Mouse (Mus musculus) left cerebral cortex, adult 18-20 months (tissue): ENCODE measurements around the gene Ankrd39. TPM values are rescaled to one million over a fixed set of nuclear protein-coding genes. Genes with fewer than 3 reads are reported as not detected.
A peak's percentile ranks its signal among the peaks of the same experiment; 100 is the strongest.

ENCODE experiments used
- DNase-seq, 2 experiments: peaks; one replicate each; pipeline ENCODE4 v3.0.0; 2021 to 2022; ENCODE audit warnings: low spot score in 2 of 2, mixed read lengths in 1 of 2
- microRNA-seq, 2 experiments: library from miRNA; unstranded; fragments of <30 nt; microRNA quantifications; one replicate each; pipeline ENCODE4 v1.2.0; 2021
- total RNA-seq, 2 experiments: library from RNA; stranded (reverse); gene quantifications; 2 replicates each; pipeline ENCODE4 v1.2.3; 2021

Gene Ankrd39
- total RNA-seq, 2 experiments from 2014 or later = 11.5 to 11.9 TPM

- peak in 1 of 2 experiments; percentile 22 for DNase-seq
Measured at GRCm38 (mm10) chr1:36496719-36497118, 50.5 kb downstream of the Ankrd39 start.

- no peak for DNase-seq
Measured at GRCm38 (mm10) chr1:36493299-36493698, 53.9 kb downstream of the Ankrd39 start.

GRCm38 (mm10) chr1:36492416-36493139 is 54.7 kb downstream of the Ankrd39 start:
- no peak for DNase-seq

- no peak for DNase-seq
Measured at GRCm38 (mm10) chr1:36489661-36490060, 57.6 kb downstream of the Ankrd39 start.

Small RNA genes within 50 kb of the gene (microRNA-seq; reads per million reads assigned to microRNA genes)
- gene Gm47280 = 0 reads per million in 2 experiments

Other genes starting within 250 kb of the Ankrd39 start
- 10 to 100 TPM; 15.6 to 18.1 TPM for gene Arid5a, start 239.7 kb downstream of the Ankrd39 start, total RNA-seq
- 10 to 100 TPM; 76.6 TPM for gene Kansl3, start 178.3 kb downstream of the Ankrd39 start, total RNA-seq
- gene Fer1l5, start 175.2 kb downstream of the Ankrd39 start, total RNA-seq = not detected
- gene Lman2l, start 102.2 kb downstream of the Ankrd39 start, total RNA-seq = 10 to 100 TPM; 44.3 to 44.8 TPM
- gene Cnnm4, start 75.8 kb downstream of the Ankrd39 start, total RNA-seq = 10 to 100 TPM; 12.4 TPM
- gene Cnnm3, start 35.6 kb downstream of the Ankrd39 start, total RNA-seq = 10 to 100 TPM; 31.7 to 34.6 TPM
- 1 to 10 TPM; 5.4 to 5.9 TPM for gene Ankrd23, start 10.6 kb downstream of the Ankrd39 start, total RNA-seq
- gene Gm42417, start 8.0 kb downstream of the Ankrd39 start, total RNA-seq = under 1 TPM in 1 of 2 experiments, not detected in 1; 0.77 TPM
- gene Sema4c, start 10.9 kb upstream of the Ankrd39 start, total RNA-seq = 10 to 100 TPM; 20.5 to 21.0 TPM
- gene Fam178b, start 135.7 kb upstream of the Ankrd39 start, total RNA-seq = not detected
- 100 to 1,000 TPM; 586 to 651 TPM for gene Cox5b, start 144.0 kb upstream of the Ankrd39 start, total RNA-seq
- 1 to 10 TPM in 1 of 2 experiments, not detected in 1; 1.5 TPM for gene 4933424G06Rik, start 162.7 kb upstream of the Ankrd39 start, total RNA-seq
- gene Actr1b, start 167.0 kb upstream of the Ankrd39 start, total RNA-seq = 100 to 1,000 TPM; 338 to 340 TPM
- 1 to 10 TPM; 1.3 to 2.1 TPM for gene Zap70, start 214.4 kb upstream of the Ankrd39 start, total RNA-seq